11 mouse cellular contexts compared by ENCODE assay signal in the genomic region with DNA sequence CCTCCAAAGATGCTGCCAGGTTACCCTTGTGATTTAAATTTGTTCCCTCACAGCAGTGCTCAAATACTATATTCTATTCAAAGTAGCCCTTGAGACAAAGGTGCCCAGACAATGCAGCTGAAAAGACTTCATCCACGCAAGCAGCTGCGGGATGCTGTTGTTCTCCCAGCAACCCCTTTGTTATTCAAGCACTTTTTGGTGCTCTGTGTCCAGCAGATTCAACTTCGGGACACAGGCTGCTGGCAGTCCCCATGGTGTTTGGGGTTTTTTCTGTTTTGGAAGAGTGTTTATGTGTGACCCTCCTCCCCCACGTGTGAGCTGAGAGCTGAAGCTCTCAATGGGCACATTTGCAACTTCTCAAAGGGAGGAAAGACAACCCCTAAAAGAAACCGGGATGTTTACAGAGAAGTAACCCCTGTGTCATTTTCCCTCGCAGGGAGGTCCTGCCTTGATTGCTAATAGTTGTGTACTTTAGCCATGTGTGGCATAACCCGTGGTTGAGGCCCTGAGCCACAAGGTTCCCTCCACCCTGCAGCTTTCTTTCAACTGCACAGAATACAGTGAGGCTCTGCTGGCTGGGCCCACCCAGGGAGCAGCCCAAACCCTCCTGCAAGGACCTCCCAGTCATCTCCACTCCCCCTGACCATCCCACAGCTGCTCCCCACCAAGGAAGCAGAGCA.
A peak's percentile ranks its signal among the peaks of the same experiment; 100 is the strongest.
DNase-seq lines count a peak whose midpoint lies in the region; ATAC-seq lines count a peak whose summit lies in the region.
"Had no signal": no experiment of that assay in that cellular context is flagged by ENCODE, and none has a peak within 500 bp of the region (broad histone marks: within the 10 kb centered on the region; RNA-seq: fewer than 3 reads in every experiment).

No protein-coding gene starts in this region.

- DNase-seq in kidney, postnatal 4 days = peak; percentile 50 to 60
- no peak for DNase-seq in kidney, postnatal 14 days
- peak; percentile 70 for DNase-seq in embryonic facial prominence, embryonic 11.5 days (ENCODE audit: low spot score)
- peak; percentile 63 for DNase-seq in intestine, embryonic 14.5 days (ENCODE audit: low spot score)
- DNase-seq in cerebellum, adult 18-20 months = no peak
- DNase-seq in adrenal gland, postnatal 14 days = no peak
- DNase-seq in heart, postnatal 10 days = no peak
- DNase-seq: adrenal gland, postnatal 36 days; thymus, adult 18-20 months had no signal

- H3K9me3 ChIP-seq in embryonic facial prominence, embryonic 11.5 days (replicated peaks; ENCODE audit: control insufficient read depth, low read length) = no peaks in the 10 kb centered on the region
- no peaks in the 10 kb centered on the region for H3K9me3 ChIP-seq in intestine, embryonic 14.5 days (ENCODE audit: control insufficient read depth, low read length)
- H3K9me3 ChIP-seq in neural tube, embryonic 12.5 days = no peaks in the 10 kb centered on the region

- 8% methylated on average over 7 of the region's 7 CpGs for WGBS in embryonic facial prominence, embryonic 11.5 days
- WGBS in intestine, embryonic 14.5 days = 12% methylated on average over 7 of the region's 7 CpGs
- WGBS in neural tube, embryonic 12.5 days = 2% methylated on average over 7 of the region's 7 CpGs

- no peak overlapping the region for H3K4me3 ChIP-seq in embryonic facial prominence, embryonic 11.5 days (ENCODE audit: low read depth, low read length)
- H3K4me3 ChIP-seq in intestine, embryonic 14.5 days (ENCODE audit: low read depth, low read length) = no peak overlapping the region
- H3K4me3 ChIP-seq in neural tube, embryonic 12.5 days = no peak overlapping the region
- H3K4me3 ChIP-seq: myocyte had no signal

- no peaks in the 10 kb centered on the region for H3K36me3 ChIP-seq in embryonic facial prominence, embryonic 11.5 days (replicated peaks; ENCODE audit: control insufficient read depth, insufficient read depth, low read depth, low read length)
- no peaks in the 10 kb centered on the region for H3K36me3 ChIP-seq in intestine, embryonic 14.5 days (ENCODE audit: control insufficient read depth, insufficient read depth, low read length)
- no peaks in the 10 kb centered on the region for H3K36me3 ChIP-seq in neural tube, embryonic 12.5 days

- H3K4me1 ChIP-seq in embryonic facial prominence, embryonic 11.5 days (ENCODE audit: control insufficient read depth, insufficient read depth, low read length) = peaks cover 4% of the 10 kb centered on the region; the same call in 1 of the 2 replicates
- peaks cover 23% of the 10 kb centered on the region for H3K4me1 ChIP-seq in intestine, embryonic 14.5 days (replicated peaks; ENCODE audit: control insufficient read depth, insufficient read depth, low read length)
- peaks cover 15% of the 10 kb centered on the region for H3K4me1 ChIP-seq in neural tube, embryonic 12.5 days

- intact Hi-C loops in heart, postnatal 10 days (cut with DNase I) = no loop called here

- H3K9ac ChIP-seq in embryonic facial prominence, embryonic 11.5 days (replicated peaks; ENCODE audit: low read length) = peak overlapping the region; percentile 13; the same call in 1 of the 2 replicates
- 0 out of 2 replicates have a peak overlapping the region, but pooled peaks have one; percentile 11 for H3K9ac ChIP-seq in intestine, embryonic 14.5 days (ENCODE audit: low read length)
- no peak overlapping the region for H3K9ac ChIP-seq in neural tube, embryonic 12.5 days

- H3K27me3 ChIP-seq in embryonic facial prominence, embryonic 11.5 days (ENCODE audit: control insufficient read depth, insufficient read depth, low read length) = no peaks in the 10 kb centered on the region
- no peaks in the 10 kb centered on the region for H3K27me3 ChIP-seq in intestine, embryonic 14.5 days (replicated peaks; ENCODE audit: control insufficient read depth, insufficient read depth, low read length)
- no peaks in the 10 kb centered on the region for H3K27me3 ChIP-seq in neural tube, embryonic 12.5 days (replicated peaks)

- peak; percentile 78 for ATAC-seq in embryonic facial prominence, embryonic 11.5 days (replicated peaks; ENCODE audit: insufficient number of reproducible peaks, low FRiP score, low TSS enrichment, low read depth)
- ATAC-seq in intestine, embryonic 14.5 days (replicated peaks; ENCODE audit: low FRiP score, low TSS enrichment, low read depth) = peak; percentile 84
- ATAC-seq in neural tube, embryonic 12.5 days (ENCODE audit: low FRiP score, low read depth) = peak; percentile 73

- peak overlapping the region; percentile 36 for H3K27ac ChIP-seq in embryonic facial prominence, embryonic 11.5 days (replicated peaks; ENCODE audit: low read depth, low read length)
- peak overlapping the region; percentile 94 for H3K27ac ChIP-seq in intestine, embryonic 14.5 days (ENCODE audit: low read depth)
- no peak overlapping the region for H3K27ac ChIP-seq in neural tube, embryonic 12.5 days

- H3K4me2 ChIP-seq in embryonic facial prominence, embryonic 11.5 days (ENCODE audit: low read depth, low read length) = no peak overlapping the region
- H3K4me2 ChIP-seq in intestine, embryonic 14.5 days (ENCODE audit: low read length) = no peak overlapping the region
- no peak overlapping the region for H3K4me2 ChIP-seq in neural tube, embryonic 12.5 days (replicated peaks)

Comparison
In these comparisons a context has a peak if more than half of its experiments do, and no peak if none do; other contexts are left out.
1. DNase-seq: peak in kidney, postnatal 4 days (2 of 2), embryonic facial prominence, embryonic 11.5 days (single experiment) and intestine, embryonic 14.5 days (single experiment); none in kidney, postnatal 14 days (single experiment), cerebellum, adult 18-20 months (0 of 2), adrenal gland, postnatal 14 days (single experiment) and heart, postnatal 10 days (0 of 2).
2. Peak in every context shown above with its lines, with median percentiles within 50 percentile points of each other: ATAC-seq.